Comparison of ENCODE assay signal across 33 mouse cellular contexts in the genomic region with DNA sequence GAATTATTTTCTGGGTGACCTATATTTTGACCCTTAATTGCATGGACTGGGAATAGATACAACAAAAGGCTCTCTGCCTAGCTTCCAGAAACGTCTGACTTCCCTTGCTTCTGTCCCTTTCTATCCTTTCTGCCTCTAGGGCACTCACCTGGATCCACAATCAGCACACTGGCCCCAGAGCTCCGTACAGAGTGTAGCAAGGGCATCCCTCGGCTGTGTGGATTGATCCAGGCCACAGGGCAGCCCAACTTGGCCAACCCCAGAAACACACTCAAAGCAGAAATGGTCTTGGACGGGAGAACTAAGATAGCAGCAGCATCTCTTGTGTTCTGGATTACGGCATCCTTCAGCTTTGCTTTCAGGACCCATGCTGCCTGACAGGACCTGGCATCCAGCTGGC. TPM values are rescaled to one million over a fixed set of nuclear protein-coding genes. Genes with fewer than 3 reads are reported as not detected.
"Had no signal": no experiment of that assay in that cellular context is flagged by ENCODE, and none has a peak within 500 bp of the region (broad histone marks: within the 10 kb centered on the region; RNA-seq: fewer than 3 reads in every experiment).

No protein-coding gene starts in this region.

- H3K4me1 ChIP-seq: heart, embryonic 10.5 days; heart, embryonic 12.5 days; hindbrain, embryonic 10.5 days; hindbrain, embryonic 12.5 days; intestine, embryonic 15.5 days; limb, embryonic 10.5 days; limb, embryonic 12.5 days had no signal

- H3K9me3 ChIP-seq: heart, embryonic 10.5 days; heart, embryonic 12.5 days; hindbrain, embryonic 10.5 days; hindbrain, embryonic 12.5 days; intestine, embryonic 15.5 days; limb, embryonic 10.5 days; limb, embryonic 12.5 days; liver, embryonic 13.5 days had no signal

- DNase-seq: gastrocnemius, adult 2 months; gastrocnemius, postnatal 10 days; gastrocnemius, postnatal 25 days; heart, adult 18-20 months; heart, postnatal 10 days; heart, postnatal 4 days; kidney, adult 18-20 months; kidney, adult 8-10 months; kidney, postnatal 10 days; kidney, postnatal 25 days; kidney, postnatal 4 days; liver, embryonic 13.5 days had no signal

- H3K4me3 ChIP-seq: gastrocnemius, adult 2 months; heart, embryonic 10.5 days; heart, embryonic 12.5 days; hindbrain, embryonic 10.5 days; hindbrain, embryonic 12.5 days; intestine, embryonic 15.5 days; layer of hippocampus, adult 2 months; left cerebral cortex, adult 2 months; limb, embryonic 10.5 days; limb, embryonic 12.5 days; liver, embryonic 13.5 days had no signal

- H3K27ac ChIP-seq: gastrocnemius, adult 2 months; heart, embryonic 10.5 days; hindbrain, embryonic 10.5 days; hindbrain, embryonic 12.5 days; hindbrain, embryonic 14.5 days; intestine, embryonic 15.5 days; layer of hippocampus, adult 2 months; left cerebral cortex, adult 2 months; limb, embryonic 10.5 days; limb, embryonic 12.5 days; liver, embryonic 13.5 days had no signal

- H3K36me3 ChIP-seq: heart, embryonic 10.5 days; heart, embryonic 12.5 days; hindbrain, embryonic 10.5 days; hindbrain, embryonic 12.5 days; intestine, embryonic 15.5 days; limb, embryonic 10.5 days; limb, embryonic 12.5 days; liver, embryonic 13.5 days had no signal

- H3K9ac ChIP-seq: heart, embryonic 12.5 days; hindbrain, embryonic 12.5 days; hindbrain, embryonic 14.5 days; intestine, embryonic 15.5 days; limb, embryonic 12.5 days; liver, embryonic 13.5 days had no signal

- ATAC-seq: hindbrain, embryonic 16.5 days; inflammation-experienced regulatory T-cells, adult 6 months; intestine, postnatal 0 days had no signal

- H3K27me3 ChIP-seq: heart, embryonic 12.5 days; hindbrain, embryonic 12.5 days; intestine, embryonic 15.5 days; limb, embryonic 12.5 days; liver, embryonic 13.5 days had no signal

- H3K4me2 ChIP-seq: heart, embryonic 12.5 days; hindbrain, embryonic 12.5 days; hindbrain, embryonic 14.5 days; intestine, embryonic 15.5 days; limb, embryonic 12.5 days; liver, embryonic 13.5 days had no signal

RNA-seq across cellular contexts. Expression of gene Slc27a5, which starts 0.8 kb away (rescaled TPM):
- total RNA-seq: gastrocnemius, postnatal 25 days; granulocyte monocyte progenitor cell, adult 5-6 weeks; heart, adult 18-20 months; heart, adult 8-10 months; heart, postnatal 10 days; heart, postnatal 25 days; heart, postnatal 4 days; layer of hippocampus, postnatal 10 days; left cerebral cortex, postnatal 14 days had no signal
- polyA plus RNA-seq: heart, embryonic 10.5 days; heart, embryonic 12.5 days; heart, embryonic 14.5 days; heart, embryonic 16.5 days; kidney, embryonic 14.5 days; limb, embryonic 10.5 days; limb, embryonic 12.5 days had no signal
